In the genomic region with DNA sequence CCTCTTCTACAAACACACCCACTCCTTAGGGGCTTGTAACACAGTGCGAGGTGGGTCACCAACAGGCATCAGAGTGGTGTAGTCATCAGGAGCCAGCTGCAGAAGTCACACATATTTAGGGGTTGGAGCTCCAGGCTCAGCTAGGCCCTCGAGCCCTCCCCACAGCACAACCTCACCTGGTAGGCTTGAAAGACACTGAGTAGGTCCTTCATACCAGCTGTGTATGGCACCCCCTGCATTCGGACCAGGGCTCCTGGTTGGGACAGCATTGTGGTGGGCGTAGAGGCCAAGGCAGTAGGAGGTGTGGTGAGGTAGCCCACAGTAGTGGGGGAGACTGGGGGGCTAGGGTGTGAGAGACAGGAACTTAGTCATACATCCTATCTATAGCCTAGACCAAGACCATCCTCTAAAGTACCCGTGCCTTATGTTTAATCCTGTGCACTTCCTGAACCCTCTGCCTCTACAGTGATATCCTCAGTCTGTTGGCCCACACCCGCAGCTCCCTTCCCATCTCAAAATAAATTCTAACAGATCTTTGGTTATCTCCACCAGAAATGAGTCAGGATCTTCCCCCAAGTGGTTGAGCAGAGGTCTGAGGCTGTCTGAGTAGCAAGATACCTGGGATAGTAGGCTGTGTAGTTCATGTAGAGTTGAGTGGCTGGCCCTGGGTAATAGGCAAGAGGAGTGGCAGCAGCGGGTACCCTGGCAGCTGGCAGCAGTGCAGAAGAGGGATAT, we compare ENCODE assay signal across 1 mouse cellular context.
A peak's percentile ranks its signal among the peaks of the same experiment; 100 is the strongest.
TF ChIP-seq lines count a peak whose summit lies in the region.

No protein-coding gene starts in this region.

TF ChIP-seq in MEL, 35 proteins besides CTCF, POLR2A, EP300 and RAD21 (continued from another document):
- TF ChIP-seq POLR2AphosphoS5 (IDR thresholded peaks at IDR 0.05; ENCODE audit: borderline replicate concordance, low read depth, low read length) (no peak), GATA1 (IDR thresholded peaks at IDR 0.05; ENCODE audit: low read depth, low read length) (peak; percentile 81), ZC3H11A (IDR thresholded peaks at IDR 0.05; ENCODE audit: low read depth, low read length) (no peak), TBP (IDR thresholded peaks at IDR 0.05; ENCODE audit: low read depth, low read length) (peak; percentile 54; the same call in 1 of the 2 replicates), ETS1 (IDR thresholded peaks at IDR 0.05; ENCODE audit: low read depth, low read length) (peak; percentile 66), ELF1 (IDR thresholded peaks at IDR 0.05; ENCODE audit: low read depth, low read length) (peak; percentile 57; the same call in 1 of the 2 replicates)
TF ChIP-seq in MEL: peak in this region for 12.
